Comparison of ENCODE assay signal across 8 mouse cellular contexts in genomic region chr9:107296041-107296440, GRCm38 (mm10). TPM values are rescaled to one million over a fixed set of nuclear protein-coding genes. Genes with fewer than 3 reads are reported as not detected.
DNase-seq lines count a peak whose midpoint lies in the region.

No protein-coding gene starts in this region.

- peak overlapping the region; percentile 90 for H3K27ac ChIP-seq in heart, embryonic 10.5 days
- H3K27ac ChIP-seq in hindbrain, embryonic 10.5 days: peak overlapping the region; percentile 86
- no peak overlapping the region for H3K27ac ChIP-seq in macrophage

- H3K79me2 ChIP-seq in macrophage (ENCODE audit: inconsistent target): no peaks in the 10 kb centered on the region

- H3K4me1 ChIP-seq in heart, embryonic 10.5 days: peaks cover 47% of the 10 kb centered on the region
- peaks cover 32% of the 10 kb centered on the region for H3K4me1 ChIP-seq in hindbrain, embryonic 10.5 days (replicated peaks)

- H3K4me3 ChIP-seq in heart, embryonic 10.5 days: peak overlapping the region; percentile 80
- H3K4me3 ChIP-seq in hindbrain, embryonic 10.5 days: peak overlapping the region; percentile 69
- H3K4me3 ChIP-seq in macrophage (ENCODE audit: inconsistent target): peak overlapping the region; percentile 50

- no peaks in the 10 kb centered on the region for H3K9me3 ChIP-seq in heart, embryonic 10.5 days
- H3K9me3 ChIP-seq in hindbrain, embryonic 10.5 days: no peaks in the 10 kb centered on the region

- peaks cover 8% of the 10 kb centered on the region for H3K36me3 ChIP-seq in heart, embryonic 10.5 days
- peaks cover 9% of the 10 kb centered on the region for H3K36me3 ChIP-seq in hindbrain, embryonic 10.5 days
- H3K36me3 ChIP-seq in macrophage (ENCODE audit: inconsistent target): no peaks in the 10 kb centered on the region

- WGBS in heart, embryonic 10.5 days: 3% methylated on average over 14 of the region's 14 CpGs
- 10% methylated on average over 14 of the region's 14 CpGs for WGBS in hindbrain, embryonic 10.5 days
- 3% methylated on average over 14 of the region's 14 CpGs for WGBS in macrophage (ENCODE audit: missing documents)

- no peak for DNase-seq in heart, embryonic 10.5 days (ENCODE audit: low spot score)
- DNase-seq in heart, adult 11 months: no peak
- DNase-seq in MN1 (ENCODE audit: low spot score): peak; percentile 42
- DNase-seq in hindbrain, embryonic 10.5 days (ENCODE audit: low spot score): no peak
- no peak for DNase-seq in adipocyte (ENCODE audit: low spot score)
- DNase-seq in cerebellum, postnatal 25 days: no peak
- no peak for DNase-seq in testis, postnatal 10 days (ENCODE audit: low spot score)

- peaks cover 15% of the 10 kb centered on the region for H3K27me3 ChIP-seq in heart, embryonic 10.5 days (ENCODE audit: insufficient read depth, poor library complexity, severe bottlenecking)
- H3K27me3 ChIP-seq in hindbrain, embryonic 10.5 days (ENCODE audit: insufficient read depth, poor library complexity, severe bottlenecking): peaks cover 30% of the 10 kb centered on the region

RNA-seq across cellular contexts. Expression of gene Cish, which starts 0.2 kb away (rescaled TPM):
- polyA plus RNA-seq in heart, embryonic 10.5 days (2016; fragmentation: Nextera tagmentation; extraction: Ambion mirVana): 9.4 and 13.2 TPM in 2 replicates
- polyA plus RNA-seq in hindbrain, embryonic 10.5 days (2016; fragmentation: Nextera tagmentation; extraction: Ambion mirVana): 8.8 and 9.7 TPM in 2 replicates
- 100 to 1,000 TPM in 1 of 26 experiments, 10 to 100 TPM in 9, 1 to 10 TPM in 16; 1.3 to 159 (median 5.1) TPM for total RNA-seq in macrophage (2018; cell fraction: chromatin; rRNA removed)
- 10 to 100 TPM in 4 of 26 experiments, 1 to 10 TPM in 18, under 1 TPM in 4; 0.51 to 54.5 (median 2.6) TPM for total RNA-seq in macrophage (2018; cell fraction: cytosol; rRNA removed)
- 100 to 1,000 TPM in 2 of 26 experiments, 10 to 100 TPM in 10, 1 to 10 TPM in 12, under 1 TPM in 2; 0.89 to 189 (median 6.5) TPM for total RNA-seq in macrophage (2018; cell fraction: nucleus; rRNA removed)
- polyA plus RNA-seq in macrophage (2018): 0.10 to 1.4 TPM (median 0.29 TPM) in 3 replicates

RNA-seq across cellular contexts. Expression of gene Mapkapk3, which starts 6.4 kb away (rescaled TPM):
- polyA plus RNA-seq in heart, embryonic 10.5 days (2016; fragmentation: Nextera tagmentation; extraction: Ambion mirVana): 7.1 and 10.1 TPM in 2 replicates
- 4.9 and 5.1 TPM in 2 replicates for polyA plus RNA-seq in hindbrain, embryonic 10.5 days (2016; fragmentation: Nextera tagmentation; extraction: Ambion mirVana)
- 100 to 1,000 TPM in 25 of 26 experiments, 10 to 100 TPM in 1; 97.6 to 393 (median 163) TPM for total RNA-seq in macrophage (2018; cell fraction: chromatin; rRNA removed)
- total RNA-seq in macrophage (2018; cell fraction: cytosol; rRNA removed): 10 to 100 TPM; 38.9 to 83.3 (median 53.5) TPM
- 100 to 1,000 TPM in 14 of 26 experiments, 10 to 100 TPM in 12; 53.9 to 268 (median 112) TPM for total RNA-seq in macrophage (2018; cell fraction: nucleus; rRNA removed)
- 25.7 to 58.4 TPM (median 48.9 TPM) in 3 replicates for polyA plus RNA-seq in macrophage (2018)

RNA-seq across cellular contexts. Expression of gene Hemk1, which starts 42.1 kb away (rescaled TPM):
- 13.4 and 14.6 TPM in 2 replicates for polyA plus RNA-seq in heart, embryonic 10.5 days (2016; fragmentation: Nextera tagmentation; extraction: Ambion mirVana)
- polyA plus RNA-seq in hindbrain, embryonic 10.5 days (2016; fragmentation: Nextera tagmentation; extraction: Ambion mirVana): 12.1 and 13.4 TPM in 2 replicates
- total RNA-seq in macrophage (2018; cell fraction: chromatin; rRNA removed): 10 to 100 TPM in 24 of 26 experiments, 1 to 10 TPM in 2; 6.0 to 65.1 (median 40.9) TPM
- total RNA-seq in macrophage (2018; cell fraction: cytosol; rRNA removed): 1 to 10 TPM; 2.9 to 8.1 (median 4.8) TPM
- total RNA-seq in macrophage (2018; cell fraction: nucleus; rRNA removed): 10 to 100 TPM in 25 of 26 experiments, 1 to 10 TPM in 1; 6.5 to 52.6 (median 27.1) TPM
- 2.6 to 5.5 TPM (median 5.2 TPM) in 3 replicates for polyA plus RNA-seq in macrophage (2018)

RNA-seq across cellular contexts. Expression of gene 6430571L13Rik, which starts 44.4 kb away (rescaled TPM):
- 0.74 and 1.2 TPM in 2 replicates for polyA plus RNA-seq in heart, embryonic 10.5 days (2016; fragmentation: Nextera tagmentation; extraction: Ambion mirVana)
- polyA plus RNA-seq in hindbrain, embryonic 10.5 days (2016; fragmentation: Nextera tagmentation; extraction: Ambion mirVana): 1.4 and 2.6 TPM in 2 replicates
- total RNA-seq in macrophage (2018; cell fraction: chromatin; rRNA removed): under 1 TPM in 2 of 26 experiments, not detected in 24; 0.33 to 0.34 TPM
- total RNA-seq in macrophage (2018; cell fraction: cytosol; rRNA removed): under 1 TPM in 5 of 26 experiments, not detected in 21; 0.05 to 0.07 (median 0.05) TPM
- under 1 TPM in 1 of 26 experiments, not detected in 25; 0.41 TPM for total RNA-seq in macrophage (2018; cell fraction: nucleus; rRNA removed)
- not detected in 3 replicates for polyA plus RNA-seq in macrophage (2018)
